Mouse (Mus musculus) CD8-positive naive resting alpha-beta T cell, adult 2 months (primary cell): ENCODE measurements around the gene Atp6v1a.

Source experiments
- DNase-seq, 2 experiments: peaks; one replicate each; pipeline ENCODE4 v3.0.0; 2022; ENCODE audit warnings: low read depth in 2 of 2, low spot score in 2 of 2

Gene Atp6v1a

DNA sequence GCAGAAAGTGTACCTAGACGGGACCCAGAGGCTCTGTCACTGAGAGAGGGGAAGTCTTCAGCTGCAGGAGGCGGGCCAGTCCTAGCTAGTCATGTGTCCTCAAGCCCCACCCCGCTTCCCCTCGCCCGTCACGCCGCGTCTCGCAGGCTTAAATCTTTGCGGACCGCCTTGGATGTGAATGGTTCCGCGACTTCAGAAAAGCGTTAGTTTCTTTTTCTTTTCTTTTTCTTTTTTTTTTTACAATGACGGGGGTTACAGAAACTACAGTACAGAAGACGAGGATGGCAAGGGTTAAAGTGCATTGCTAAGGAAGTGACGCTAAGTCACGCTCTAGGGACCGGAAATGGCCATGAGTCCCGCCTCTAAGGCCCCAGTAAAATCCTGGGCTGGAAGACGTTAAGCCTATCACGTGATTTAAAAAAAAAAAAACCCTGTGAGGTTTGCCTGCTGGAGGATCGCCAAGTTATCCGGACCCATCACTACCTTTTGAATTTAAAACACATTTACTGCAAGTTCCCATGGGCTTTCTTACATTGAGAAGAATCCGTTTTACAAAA lies 448 bp downstream of the Atp6v1a start:
- DNase-seq, result peak; percentile 79 to 83

DNA sequence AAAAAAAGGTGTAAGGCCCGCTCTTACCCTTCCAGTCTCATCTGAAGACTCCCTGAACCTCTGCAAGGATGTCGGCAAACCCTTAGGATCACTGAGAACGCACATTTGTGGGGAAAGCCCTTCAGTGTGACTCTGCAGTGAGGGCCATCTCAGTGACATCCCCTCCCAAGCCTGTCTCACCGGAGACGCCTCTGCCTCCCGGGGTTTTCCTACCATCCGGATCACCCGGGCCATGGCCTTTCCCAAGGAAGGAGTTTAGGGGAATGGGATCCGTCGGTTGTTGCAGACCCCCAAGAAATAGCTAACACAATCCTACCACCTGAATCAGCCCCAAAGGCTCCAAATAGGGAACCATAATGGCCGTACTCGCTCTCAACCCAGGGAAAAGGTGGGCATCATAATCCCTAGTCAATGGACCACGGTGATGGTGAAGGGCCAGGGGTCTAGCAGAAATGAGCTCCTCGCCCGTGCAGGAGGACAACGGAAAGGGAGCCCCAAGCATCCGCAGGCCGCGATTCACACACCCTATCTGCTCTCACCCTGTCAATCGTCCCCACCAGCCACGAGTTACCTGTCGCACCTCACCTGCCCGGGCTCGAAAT lies 1.0 kb downstream of the Atp6v1a start:
- DNase-seq, result peak in 1 of 2 experiments; percentile 4

DNA sequence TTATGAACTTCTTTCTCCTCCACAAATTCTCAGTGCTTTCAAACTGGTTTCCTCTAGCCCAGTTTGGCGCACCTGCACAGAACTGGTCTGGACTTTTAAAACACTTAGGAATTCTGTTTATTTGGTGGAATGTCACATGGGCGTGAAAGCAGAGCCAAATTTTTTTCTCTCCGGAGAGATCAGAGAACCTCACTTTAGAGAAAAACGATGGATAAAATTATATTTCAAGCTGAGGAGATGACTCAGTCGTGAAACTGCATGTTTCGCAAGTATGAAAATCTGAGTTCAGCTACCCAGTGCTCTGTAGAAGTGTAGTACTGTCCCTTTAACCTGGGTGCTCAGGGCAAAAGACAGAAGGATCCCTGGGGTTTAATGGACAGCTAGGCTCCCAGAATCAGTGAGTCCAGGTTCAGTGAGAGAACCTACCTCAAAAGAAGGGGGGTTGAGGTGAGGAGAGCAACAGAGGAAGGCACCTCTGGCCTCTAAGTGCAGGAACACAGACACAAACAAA lies 2.9 kb downstream of the Atp6v1a start:
- no peak for DNase-seq

DNA sequence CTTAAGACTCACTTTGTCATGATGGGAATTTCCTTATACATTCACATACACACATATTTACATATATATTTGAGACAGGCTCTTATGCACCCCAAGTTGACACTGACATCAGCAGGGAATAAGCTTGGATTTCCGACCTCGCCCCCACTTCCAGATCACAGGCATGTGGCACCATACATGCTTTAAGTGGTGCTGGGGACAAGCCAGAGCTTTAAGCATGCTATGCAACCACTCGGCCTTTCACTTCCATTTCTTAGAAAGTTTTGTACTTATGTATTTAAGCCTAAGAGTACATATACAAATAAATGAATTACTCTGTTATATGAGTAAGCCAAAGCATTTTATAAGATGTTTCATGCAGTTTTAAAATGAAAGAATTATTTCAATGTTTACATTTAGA lies 6.3 kb downstream of the Atp6v1a start:
- no peak for DNase-seq

DNA sequence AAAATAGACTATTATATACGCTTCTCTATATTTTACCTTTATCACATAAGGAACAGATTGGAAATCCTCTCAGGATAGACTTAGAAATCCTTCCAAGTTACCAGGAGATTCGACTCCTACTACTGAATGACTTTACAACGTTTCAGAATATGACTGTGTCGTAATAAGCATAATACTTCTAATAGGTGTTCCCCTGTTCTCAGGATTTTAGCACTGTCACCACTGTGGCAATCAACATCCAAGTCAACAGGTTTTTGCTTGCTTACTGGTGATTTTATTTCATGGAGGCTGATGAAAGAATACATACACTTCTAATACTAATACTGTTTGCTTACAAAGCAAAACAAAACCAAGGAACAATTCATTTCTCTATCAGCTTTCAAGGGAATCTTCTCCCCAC lies 7.2 kb downstream of the Atp6v1a start:
- no peak for DNase-seq

DNA sequence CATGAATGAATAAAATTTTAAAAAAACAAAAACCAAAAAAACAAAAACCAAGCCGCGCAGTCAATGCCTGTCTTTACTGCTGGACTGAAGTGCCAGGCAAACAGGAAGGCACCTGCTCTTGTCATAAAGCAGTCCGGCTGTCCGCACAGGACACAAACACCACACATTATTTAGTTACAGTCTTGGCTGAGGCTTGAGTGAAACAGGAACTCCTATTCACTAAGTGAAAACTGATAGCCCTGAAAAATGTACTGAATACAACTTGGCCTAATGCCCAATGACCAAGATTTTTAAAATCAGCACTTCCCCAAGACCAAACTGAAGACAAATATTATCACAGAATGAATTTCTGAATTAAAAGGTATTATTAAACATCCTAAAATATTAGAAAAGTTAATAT lies 13.1 kb downstream of the Atp6v1a start:
- no peak for DNase-seq

DNA sequence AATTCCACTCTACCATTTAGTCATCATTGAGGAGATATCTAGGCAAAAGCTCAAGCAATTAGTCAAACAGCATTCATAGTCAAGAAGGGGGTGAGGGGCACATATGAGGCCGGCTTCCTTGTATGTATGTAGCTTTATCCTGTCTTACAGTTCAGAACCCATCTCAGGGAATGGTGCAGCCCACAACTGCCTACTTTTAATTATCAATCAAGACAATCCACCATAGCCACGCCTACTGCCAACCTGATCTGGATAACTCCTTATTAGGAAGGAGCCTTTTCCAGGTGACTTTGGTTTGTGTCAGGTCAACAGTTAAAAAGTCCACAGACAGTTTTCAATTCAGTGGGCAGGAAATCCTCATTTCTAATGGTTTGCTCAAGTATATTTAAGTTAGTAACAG lies 14.1 kb downstream of the Atp6v1a start:
- no peak for DNase-seq

DNA sequence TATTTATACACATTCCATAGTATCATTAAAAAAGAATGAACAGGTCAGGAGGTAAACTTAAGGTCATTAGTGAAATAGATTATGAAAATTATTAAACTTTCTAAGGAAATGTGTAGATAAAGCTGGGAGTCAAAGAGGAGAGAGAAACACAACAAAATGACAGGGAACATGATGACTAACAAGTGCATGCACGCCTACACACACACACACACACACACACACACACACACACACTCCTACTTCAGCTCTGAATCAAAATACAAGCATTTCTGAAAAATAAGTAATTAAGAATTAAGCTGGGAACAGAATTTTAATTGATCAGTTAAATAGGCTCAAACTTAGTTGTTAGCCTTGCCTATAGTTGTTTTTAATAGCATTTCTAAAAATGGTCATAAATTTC lies 14.8 kb downstream of the Atp6v1a start:
- no peak for DNase-seq

DNA sequence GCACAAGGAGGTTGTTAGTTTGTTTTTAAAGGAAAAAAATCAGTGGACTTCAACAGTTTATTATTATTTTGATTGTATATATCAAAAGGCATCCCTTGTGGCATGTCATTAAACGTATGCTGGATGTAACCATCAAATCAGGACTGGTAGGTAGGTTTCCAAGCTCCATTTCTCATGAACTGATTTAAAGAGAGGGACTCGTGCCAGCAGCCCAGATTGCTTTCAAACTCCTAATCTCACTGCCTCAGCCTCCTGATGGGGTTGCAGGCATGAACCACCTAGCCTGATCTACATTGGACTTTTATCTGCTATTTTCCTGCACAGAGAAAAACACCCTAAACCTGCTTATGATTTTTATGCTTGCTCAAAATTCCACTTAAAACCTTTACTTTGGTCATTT lies 15.7 kb downstream of the Atp6v1a start:
- no peak for DNase-seq

DNA sequence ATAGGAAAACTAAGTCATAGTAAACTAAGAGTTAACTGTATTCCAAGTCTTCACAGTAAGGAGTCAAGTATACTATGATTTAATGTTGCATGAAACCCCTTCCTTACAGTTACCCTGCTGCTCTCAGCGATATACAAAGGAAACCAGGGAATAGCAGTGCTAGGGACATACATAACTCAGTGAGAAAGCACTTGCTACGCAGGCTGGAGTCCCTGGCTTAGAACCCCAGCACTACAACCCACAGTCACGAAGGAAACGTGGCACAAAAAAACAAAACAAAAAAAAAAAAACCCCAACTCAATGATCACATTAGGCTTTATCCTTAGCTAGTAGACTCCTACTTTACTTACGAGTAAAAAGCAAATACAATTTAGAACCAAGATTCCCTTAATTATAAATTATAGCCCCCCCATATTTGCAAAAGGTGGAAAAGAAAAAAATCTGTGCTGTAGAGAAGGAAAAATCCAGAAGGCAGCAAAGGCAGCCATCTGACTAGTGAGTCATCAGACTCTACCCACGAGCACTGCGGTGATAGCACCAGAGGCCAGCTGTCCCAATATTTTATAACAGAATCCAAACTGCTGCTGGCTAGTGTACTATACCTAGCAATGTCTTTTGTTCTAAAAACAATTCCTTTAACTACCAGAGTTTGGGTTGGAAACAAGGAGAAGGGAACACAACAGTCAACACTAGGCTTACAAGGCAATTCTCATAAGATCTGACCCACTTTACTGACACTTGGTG lies 16.4 kb downstream of the Atp6v1a start:
- no peak for DNase-seq

DNA sequence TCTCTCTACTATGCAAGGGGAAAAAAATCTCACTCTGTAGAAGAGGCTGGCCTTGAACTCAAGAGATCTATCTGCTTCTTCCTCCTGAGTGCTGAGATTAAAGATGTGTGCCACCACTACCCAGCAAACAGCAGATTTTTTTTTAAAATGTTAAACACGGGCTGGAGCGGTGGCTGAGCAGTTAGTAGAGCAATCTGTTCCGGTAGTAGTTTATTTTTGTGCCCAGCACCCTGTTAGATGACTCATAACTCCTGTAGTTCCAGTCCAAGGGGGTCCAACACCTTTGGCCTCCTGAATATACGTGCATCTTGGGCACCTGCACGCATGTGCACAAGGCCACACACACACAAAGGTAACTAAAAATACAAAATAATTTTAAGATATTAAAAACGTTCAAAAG lies 16.9 kb downstream of the Atp6v1a start:
- no peak for DNase-seq

DNA sequence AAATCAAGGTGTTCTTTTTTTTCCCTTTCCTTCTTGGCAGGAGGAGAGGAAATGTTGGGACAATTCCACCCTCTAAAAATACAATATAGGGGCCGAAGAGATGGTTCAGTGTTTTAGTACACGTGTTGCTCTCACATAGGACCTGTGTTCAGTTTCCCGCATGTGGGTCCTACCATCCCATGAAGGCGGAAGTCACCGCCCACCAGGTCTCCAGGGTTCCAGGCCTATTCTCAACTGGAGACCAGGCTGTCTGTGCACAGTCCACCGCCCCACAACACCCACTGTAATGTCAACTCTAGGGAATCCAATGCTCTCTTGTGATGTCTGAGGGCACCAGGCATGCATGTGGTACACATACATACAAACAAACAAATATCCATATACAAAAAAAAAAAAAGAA lies 17.4 kb downstream of the Atp6v1a start:
- DNase-seq, result no peak

DNA sequence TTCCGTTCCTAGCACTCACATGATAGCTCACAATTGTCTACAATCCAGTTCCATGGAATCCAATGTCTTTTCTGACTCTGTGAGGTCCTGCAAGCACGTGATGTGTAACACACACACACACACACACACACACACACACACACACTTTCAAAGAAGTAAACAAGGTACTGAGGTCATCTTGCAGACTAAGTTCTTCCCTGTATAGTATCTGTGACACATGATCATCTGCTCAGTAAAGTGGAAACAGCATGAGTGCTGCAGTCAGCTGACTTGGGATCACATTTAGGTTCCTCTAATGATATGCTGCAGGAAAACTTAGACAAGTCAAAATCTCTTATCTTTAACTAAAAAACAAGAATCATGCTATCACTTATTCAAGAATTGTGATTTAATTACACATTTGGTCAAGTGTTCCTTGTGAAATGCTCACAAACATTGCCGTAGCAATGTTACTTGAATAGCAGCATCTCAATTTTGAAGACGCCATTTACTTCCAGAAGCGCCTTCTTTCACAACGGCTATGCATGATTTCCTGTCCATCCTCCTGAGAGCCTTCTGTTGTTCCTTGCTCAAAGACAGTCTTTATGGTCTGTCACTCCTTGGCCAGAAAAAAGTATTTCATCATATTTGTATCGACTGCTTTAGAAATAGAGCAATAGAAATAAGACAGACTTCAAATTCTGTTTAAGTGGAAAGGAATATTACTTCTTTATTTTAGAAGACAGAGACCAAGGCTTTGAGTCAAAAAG lies 19.6 kb downstream of the Atp6v1a start:
- no peak for DNase-seq

DNA sequence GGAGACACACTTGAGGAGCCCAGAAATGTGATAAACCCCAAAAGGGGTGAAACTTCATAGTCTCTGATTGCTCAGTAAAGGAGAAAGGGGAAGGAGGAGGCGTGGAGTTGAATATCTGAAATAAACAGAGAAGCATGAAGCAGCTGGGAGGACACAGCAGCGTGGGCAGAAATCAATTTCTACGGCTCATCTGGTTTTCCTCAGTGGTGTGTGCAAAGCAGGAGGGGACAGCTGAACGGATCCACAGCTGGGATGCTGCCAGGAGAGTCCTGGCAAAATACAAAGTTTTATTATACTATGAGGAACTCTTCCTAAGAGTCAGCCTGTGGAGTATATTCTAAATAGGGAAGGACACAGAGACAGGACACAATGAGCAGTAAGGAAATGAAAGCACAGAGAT lies 30.5 kb downstream of the Atp6v1a start:
- DNase-seq, result no peak

DNA sequence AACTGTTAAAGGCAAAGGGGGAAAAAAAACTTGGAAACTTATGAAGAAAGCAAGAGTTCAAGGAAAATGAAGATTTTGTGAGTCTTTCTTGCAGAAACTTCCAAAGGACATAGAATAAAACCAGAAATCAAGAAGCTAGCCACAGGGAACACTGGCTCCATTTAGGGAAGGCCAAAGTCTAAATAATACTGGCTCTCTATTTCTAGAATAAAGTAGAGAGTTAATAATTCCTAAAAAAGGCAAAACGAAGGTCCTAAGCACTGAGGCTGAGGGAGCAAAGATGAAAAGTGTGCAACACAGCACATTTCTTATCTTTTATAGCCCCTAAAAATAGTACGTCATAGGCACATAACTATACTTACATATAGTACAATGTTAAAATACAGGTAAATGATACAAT lies 34.3 kb downstream of the Atp6v1a start:
- no peak for DNase-seq

DNA sequence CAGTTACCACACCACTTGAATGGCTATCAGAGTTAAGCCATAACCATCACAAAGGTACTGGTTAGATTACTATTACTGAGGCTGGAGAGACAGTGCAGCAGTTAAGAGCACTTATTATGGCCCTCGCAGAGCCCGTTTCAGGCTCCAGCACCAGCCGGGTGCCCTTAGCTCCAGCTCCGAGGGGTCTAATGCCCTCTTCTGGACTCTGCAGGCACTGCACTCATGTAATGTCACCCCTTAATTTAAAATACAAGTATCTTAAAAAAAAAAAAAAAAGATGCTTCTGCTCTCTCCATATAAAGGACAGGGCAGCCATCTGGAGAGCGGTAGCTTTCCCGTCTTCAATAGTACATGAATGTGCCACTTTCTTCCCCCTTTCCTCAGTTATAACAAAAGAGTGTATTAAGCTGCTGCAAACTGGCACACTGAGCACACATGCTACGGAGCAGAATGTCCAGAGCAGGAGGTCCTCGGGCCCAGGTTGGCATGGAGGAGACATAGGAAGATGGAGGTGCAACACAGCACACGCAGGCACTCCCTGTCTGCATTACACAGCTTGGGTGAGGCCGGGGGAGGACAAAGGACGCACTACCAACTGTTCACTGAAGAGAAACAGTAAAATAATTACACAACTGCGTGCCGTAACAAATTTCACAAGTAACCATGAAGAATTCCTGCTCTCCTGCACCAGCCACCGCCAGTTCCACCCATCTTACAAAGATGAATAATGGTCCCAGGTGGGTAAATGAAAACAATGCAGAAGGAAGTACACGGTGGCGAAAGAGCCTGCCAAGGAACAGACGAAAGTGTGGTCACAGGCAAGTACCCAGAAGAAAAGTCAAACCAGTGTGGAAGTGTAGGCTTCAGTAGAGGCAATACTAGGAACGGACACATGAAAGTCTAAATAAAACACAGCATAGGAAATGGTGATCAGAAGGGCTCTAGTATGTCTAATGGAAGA lies 35.4 kb downstream of the Atp6v1a start:
- DNase-seq, result no peak

DNA sequence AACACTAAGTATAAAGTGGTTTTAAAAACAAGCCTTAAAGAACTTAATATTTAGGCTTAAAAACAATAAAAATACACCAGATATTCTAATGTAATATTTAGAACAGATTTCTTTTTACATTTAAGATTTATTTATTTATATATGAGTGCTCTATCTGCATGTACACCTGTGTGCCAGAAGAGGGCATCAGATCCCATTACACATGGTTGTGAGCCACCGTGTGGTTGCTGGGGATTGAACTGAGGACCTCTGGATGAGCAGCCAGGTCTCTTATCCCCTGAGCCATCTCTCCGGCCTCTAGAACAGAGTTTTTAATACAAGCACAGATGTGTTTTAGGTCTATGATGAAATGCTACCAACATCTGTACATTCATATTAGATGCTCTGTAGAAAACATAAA lies 36.6 kb downstream of the Atp6v1a start:
- no peak for DNase-seq

DNA sequence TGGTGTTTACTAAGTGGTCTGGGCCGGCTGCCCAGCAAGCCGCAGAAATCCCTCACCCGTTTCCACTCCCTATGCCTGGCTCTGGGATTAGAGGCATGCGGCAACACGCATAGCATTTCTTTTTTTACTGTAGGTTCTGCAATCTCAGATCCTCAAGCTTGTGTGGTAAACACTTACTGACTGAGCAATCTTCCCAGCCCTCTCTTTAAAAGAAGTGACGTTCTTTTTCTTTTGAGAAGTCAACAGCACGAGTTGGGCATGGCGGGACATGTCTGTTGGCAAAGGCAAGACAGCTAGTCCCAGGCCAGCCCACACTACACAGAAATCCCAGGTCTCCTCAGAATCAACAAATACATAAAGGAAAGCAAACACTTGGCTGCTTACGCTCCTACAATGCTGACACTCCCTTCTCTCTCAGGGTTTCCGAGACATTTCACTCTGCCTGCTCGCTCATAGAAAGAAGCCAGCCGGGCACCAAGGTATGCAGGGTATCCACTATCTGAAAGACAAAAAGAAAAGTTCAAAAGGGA lies 38.3 kb downstream of the Atp6v1a start:
- DNase-seq, result no peak

DNA sequence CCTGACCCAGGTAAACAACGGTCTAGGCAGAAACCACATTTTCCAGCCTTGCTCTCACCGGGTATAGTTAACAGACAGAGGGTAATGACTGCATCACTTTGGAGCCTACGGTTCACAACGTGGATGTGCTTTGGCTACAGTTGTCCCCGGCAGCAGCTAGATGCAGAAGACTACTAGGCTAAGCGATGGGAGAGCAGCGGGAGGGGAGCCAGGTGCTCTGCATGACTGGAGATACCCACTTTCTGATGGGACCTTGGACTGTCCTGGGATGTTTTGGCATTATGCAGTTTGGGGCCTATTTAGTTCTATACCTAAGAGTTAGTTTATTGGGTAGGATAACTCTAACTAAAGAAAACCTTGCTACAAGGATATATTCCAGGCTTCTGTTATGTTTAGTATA lies 40.1 kb downstream of the Atp6v1a start:
- no peak for DNase-seq

DNA sequence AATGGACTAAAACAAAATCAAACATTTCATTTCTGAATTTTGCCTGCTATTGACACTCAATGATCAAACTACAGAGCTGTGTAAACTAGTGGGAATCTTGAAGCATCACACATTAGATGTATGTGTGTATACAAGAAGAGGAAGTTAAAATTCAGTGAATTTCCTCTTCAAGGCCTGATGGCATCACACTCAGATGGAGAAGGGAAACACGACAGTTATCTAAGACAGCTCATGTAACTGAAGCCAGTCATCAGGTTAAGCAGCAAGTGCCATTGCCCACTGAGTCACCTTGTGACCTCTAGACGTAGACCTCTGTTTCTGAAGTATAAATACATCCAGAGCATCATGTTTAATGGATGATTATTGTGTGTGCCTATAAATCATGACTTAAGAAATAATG lies 51.9 kb downstream of the Atp6v1a start:
- DNase-seq, result no peak
